Mouse (Mus musculus) common myeloid progenitor, adult 5-6 weeks (primary cell): ENCODE data around the gene Pkd1. TPM values are rescaled to one million over a fixed set of nuclear protein-coding genes. Genes with fewer than 3 reads are reported as not detected.
A peak's percentile ranks its signal among the peaks of the same experiment; 100 is the strongest.

Source experiments
- ATAC-seq: replicated peaks from 2 replicates; pipeline ENCODE4 v1.8.0; 2016; ENCODE audit warnings: low read depth, mild to moderate bottlenecking, moderate TSS enrichment, inconsistent platforms; ENCODE audit not compliant: poor library complexity, severe bottlenecking
- total RNA-seq: library from RNA; stranded (forward); fragments of 200-1000, 187-1606 nt; gene quantifications from 2 replicates; pipeline ENCODE4 v1.2.3, GENCODE M21; 2017

The Pkd1 gene
- total RNA-seq, 1 experiment from 2014 or later, result 37.4 TPM

DNA sequence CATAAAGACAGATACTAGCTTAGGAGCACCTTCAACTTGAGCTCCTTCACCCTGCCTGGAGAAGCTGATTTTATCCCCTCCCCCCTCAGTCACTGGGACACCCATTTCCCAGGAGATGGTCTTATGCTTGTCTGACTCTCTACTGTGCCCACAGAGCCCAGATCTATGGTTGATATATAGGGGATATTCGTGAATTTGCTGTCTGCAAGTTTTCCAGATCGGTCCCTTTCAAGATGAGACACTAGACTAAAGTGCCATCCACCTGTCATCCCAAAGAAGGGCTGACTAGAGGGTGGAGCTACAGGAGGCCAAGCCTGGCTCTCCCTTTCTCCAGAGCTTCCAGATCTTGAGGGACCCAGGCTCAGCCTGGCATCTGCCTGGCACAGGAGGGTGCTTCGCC, 18.6 kb upstream of the Pkd1 start:
- ATAC-seq, result no peak

DNA sequence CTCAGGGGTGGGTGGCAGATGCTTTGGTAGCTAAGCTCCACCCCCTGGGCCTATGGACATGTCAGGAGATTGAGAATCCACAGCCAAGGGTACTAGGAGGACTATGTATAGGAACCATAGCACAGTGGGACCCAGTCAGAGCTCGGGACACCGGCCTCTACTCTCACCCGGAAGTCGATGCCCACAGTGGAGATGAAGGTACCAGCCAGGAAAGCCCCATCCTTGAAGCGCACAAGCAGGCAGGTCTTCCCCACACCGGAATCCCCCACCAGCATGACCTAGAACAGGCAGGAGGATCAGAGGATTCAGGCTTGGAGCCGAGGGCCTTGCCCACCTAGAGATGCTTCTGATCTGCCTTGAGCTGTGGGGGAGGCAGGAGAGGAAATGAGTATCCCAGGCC, 17.6 kb upstream of the Pkd1 start:
- no peak for ATAC-seq

DNA sequence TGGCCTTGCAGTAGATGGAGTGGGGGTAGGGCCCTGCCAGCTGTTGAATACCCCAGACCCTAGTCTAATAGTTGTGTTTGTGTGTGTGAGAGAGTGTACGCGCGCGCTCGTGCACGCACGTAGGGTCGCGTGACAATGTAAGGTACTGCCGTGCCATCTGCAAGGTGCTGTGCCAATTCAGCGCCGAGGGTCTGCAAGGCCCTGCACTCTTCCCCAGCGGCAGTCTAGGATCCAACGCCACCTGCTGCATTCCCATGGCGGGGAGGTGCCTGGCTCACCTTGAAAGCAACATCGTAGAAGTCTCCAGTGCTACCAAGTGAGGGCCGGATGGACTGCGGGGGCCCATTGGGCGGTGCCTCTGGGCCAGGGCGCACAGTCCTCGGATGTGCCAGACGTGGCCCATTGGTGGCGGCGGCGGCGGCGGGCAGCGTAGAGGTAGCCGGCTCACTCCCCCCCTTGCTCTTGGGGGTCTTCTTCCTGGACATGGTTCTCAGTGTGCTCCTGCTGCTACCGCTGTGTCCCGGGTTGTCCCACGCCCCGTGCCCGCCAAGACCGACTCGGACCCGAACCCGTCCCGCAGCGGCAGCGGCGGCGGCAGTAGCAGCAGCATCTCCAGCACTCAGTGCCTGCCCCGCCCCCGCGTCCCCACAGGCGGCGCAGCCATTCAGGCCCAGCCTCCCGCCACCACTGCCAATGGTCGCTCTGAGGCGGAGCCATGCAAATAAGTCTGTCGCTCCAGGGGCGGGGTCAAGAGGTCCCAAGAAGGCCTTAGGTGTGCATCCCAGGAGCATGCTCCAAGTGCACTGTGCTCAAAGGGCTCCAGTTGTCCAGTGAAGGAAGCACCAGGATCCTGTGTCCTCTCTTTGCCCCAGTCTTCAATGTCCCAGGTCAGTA, 16.3 kb upstream of the Pkd1 start:
- peak; percentile 90 for ATAC-seq

DNA sequence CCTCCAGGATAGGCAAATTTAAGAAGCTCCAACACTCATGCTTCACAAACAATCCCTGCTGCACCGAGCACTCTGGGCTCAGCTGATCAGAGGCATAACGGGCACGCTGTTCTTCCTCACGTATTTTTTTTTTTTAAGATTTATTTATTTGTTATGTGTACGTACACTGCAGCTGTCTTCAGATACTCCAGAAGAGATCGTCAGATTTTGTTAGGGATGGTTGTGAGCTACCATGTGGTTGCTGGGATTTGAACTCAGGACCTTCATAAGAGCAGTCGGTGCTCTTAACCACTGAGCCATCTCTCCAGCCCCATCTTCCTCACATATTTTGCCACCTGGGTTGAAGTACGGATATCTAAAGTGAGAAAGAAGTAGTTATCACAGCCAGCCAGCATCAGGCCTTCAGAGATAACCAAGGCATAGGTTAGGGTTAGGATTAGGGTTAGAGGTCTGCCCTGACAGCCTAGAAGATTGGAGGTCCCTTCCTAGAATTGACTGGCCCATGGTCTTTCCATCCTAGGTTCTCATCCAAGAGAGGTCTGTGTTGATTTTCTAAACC, 15.4 kb upstream of the Pkd1 start, which contains the start of gene Rab26:
Rab26 (minus strand) TSS at position 51 of the 559 bp plus-strand sequence.
- no peak for ATAC-seq

DNA sequence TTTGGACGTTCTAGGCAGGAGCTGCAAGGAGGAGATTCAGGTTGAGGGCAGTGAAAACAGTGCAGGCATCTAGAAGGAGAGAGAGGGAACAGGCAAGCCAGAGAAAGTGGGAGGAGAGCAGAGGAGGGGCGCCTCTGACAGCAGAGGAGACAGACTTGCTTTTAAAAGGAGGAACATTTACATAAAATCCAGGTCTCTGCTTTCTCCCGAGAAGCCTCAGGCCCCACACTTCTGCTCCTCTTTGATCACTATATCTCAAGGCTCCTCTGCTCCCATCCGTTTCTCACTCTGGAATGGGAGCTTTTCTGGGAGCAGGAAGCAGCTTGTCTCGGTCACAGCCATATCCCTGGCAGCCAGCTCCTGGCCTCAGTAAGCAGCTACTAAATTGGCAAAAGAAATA, 14.3 kb upstream of the Pkd1 start:
- no peak for ATAC-seq

DNA sequence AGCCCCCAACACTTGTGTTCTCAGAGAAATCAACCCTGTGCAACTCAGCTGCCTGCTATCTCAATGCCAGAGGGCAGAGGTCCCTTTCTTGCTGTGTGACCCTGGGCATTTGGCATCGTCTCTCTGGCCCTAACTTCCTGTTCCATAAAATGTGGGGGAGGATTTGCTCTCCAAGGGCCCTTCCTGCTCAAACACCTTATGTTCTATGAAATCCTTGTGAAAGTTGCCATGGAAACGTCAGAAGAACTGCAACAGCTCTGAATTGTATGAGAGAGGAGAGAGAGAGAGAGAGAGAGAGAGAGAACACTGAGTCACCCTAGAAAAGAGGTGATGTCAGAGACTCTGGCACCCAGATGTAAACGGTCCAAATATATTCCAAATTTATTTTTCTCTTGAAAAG, 12.1 kb upstream of the Pkd1 start:
- no peak for ATAC-seq

DNA sequence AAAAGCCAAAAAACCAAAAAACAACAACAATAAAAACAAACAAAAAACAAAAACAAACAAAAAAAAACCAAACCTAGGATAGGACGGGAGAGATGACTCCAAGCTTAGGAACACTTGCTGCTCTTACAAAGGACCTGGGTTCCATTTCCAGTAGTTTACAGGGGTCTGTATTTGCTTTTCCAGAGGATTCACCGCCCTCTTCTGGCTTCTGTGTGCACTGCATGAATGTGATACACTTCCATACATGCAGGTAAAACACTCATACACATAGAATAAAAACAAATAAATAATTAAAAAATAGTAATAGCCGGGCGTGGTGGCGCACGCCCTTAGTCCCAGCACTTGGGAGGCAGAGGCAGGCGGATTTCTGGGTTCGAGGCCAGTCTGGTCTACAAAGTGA, 10.7 kb upstream of the Pkd1 start:
- no peak for ATAC-seq

DNA sequence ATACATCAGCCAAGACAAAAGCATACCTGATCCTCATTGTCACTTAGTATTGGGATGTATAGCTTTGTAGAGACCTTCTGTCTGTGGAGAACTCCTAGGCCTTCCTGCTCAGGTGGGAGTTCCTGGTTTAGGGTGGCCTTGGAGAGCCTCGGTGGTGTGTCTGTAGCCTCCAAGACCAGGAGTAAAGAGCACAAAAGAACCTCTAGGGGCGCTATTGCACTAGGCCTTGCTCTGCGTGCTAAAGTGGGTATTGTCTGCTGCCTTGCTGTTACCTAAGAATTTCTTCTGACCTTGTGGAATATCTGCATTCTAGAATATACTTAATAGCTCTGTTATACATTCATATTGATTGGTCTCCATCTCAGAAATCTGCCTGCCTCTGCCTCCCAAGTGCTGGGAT, 9.3 kb upstream of the Pkd1 start:
- ATAC-seq, result peak; percentile 92

DNA sequence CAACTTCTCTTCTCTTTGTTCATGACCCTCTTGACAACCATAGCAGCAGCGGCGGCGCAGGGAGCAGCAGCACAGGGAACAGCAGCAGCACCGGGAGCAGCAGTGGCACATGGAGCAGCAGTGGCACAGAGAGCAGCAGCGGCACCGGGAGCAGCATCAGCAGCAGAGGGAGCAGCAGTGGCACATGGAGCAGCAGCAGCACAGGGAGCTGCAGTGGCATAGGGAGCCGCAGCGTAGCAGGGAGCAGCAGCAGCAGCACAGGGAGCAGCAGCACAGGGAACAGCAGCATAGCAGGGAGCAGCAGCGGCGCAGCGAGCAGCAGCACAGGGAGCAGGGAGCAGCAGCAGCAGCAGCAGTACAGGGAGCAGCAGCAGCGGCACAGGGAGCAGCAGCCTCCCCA, 5.0 kb upstream of the Pkd1 start:
- no peak for ATAC-seq

DNA sequence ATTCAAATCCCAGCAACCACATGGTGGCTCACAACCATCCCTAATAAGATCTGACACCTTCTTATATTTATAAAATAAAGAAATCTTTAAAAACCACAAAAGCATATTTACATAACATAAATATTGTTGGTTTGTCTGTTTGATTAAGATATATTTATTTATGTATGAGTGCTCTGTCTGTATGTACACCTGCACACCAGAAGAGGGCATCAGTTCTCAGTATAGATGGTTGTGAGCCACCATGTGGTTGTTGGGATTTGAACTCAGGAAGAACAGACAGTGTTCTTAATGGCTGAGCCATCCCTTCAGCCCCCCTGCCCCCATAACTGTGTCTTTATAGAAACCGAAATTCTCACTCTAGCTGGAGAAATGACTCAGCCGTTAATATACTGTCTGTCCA, 4.4 kb upstream of the Pkd1 start:
- ATAC-seq, result no peak

DNA sequence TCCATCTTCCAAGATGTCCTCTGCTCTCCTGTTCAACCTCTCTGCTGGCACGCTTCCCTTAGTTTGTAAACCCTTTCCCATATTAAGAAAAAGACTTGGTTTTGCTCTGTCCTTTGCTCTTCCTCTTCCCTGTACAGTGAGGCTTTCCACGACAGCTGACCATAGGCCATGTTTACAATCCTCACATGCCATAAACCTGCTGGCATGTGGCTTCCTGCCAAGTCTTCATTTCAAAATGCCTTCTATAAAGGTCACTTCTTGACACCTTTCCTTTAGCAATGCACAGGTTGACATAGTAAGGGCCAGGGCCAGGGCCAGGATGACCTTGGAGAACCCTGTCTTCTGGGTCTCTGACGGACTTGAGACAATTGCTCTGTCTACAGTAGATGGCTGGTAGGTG, 3.4 kb upstream of the Pkd1 start:
- no peak for ATAC-seq

DNA sequence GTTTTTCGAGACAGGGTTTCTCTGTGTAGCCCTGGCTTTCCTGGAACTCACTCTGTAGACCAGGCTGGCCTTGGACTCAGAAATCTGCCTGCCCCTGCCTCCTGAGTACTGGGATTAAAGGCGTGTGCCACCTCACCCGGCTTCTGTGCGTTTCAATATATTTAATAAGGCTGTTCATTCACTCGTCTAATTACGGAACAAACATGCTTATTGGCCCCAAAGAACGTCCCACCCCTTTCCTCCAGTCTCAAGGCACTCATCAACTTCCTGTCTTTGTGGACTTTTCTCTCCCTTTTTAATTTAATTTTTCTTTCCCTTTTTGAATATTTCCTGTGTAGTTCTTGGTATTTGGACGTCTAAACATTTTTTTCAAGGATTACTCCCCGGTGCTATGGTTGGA, 1.2 kb upstream of the Pkd1 start:
- ATAC-seq, result peak; percentile 27; the same call in 1 of the 2 replicates

DNA sequence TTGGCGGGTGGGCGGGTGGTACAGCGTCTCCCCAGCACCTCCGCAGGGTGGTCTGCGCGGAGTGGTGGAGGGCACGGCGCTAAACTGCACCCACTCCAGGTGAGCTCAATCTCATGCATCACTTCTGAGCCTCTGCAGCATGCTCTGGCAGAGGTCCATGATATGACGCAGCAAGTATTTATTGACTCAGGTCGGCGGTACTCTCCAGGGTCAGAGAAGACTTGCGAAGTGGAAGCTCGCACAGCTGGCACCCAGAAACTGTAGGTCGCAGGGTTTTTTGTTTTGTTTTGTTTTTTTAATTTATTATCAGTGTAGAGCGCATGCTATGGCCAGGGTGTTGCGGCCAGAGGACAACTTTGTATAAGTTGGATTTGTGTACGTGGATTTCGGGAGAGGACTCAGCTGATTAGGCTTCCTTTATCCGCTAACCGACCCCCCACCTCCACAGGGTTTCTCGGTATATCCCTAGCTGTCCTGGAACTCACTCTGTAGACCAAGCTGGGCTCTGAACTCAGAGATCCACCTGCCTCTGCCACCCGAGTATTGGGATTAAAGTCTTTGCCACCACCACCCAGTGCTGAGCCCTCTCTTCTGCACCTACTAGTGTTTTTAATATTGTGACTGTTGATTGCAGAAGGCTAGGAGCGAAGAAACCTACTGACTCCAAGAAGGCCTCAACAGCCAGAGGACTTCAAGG, 565 bp upstream of the Pkd1 start:
- ATAC-seq, result peak; percentile 43; the same call in 1 of the 2 replicates

DNA sequence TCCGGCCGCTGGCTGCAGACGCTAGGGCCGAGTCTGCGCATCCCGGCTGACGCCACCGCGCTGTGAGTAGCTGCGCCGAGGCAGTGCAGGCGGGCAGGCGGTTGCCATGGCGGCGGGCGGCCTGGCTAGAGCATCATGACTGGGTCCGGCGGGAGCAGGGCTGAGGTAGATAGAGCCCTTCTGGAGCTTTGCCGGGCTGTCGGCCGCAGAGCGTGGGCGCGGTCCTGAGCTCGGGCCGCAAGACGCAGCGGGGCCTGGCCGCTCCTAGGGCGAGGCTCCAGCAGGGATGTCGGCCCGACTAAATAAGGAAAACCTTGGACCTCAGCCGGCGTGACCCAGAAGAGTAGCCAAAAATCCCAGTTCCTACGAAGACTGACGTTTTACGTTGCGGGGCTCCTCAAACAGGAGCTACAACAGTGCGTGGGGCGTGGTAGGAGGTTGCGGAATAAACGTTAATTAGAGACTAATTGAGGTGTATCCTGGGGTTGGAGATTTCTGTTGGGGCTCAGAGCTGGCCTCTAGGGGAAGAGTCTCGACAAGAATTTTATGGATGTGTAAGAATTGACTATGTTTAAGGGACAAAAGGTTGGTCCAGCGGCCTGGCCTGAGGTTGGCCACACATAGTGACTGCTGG, 899 bp downstream of the Pkd1 start:
- ATAC-seq, result peak; percentile 19; the same call in 1 of the 2 replicates

DNA sequence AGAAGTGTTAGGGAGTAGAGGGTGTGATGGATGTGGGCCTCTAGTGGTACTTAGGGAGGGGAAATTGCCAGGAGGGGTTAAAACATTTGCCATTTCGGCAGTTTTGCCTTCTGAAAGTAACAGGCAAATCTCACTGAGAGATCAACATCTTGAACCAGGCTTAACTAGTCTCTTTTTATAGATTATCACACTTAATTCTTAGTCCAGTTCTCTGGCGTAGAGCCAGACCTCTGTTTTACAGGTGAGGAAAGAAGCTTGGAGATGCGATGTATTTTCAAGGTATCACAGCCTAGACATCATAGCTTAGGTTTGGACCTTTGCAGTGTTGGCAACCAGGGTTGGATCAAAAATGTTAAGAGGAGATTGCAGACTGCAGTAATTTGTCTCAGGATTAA, 1.4 kb downstream of the Pkd1 start:
- ATAC-seq, result no peak

DNA sequence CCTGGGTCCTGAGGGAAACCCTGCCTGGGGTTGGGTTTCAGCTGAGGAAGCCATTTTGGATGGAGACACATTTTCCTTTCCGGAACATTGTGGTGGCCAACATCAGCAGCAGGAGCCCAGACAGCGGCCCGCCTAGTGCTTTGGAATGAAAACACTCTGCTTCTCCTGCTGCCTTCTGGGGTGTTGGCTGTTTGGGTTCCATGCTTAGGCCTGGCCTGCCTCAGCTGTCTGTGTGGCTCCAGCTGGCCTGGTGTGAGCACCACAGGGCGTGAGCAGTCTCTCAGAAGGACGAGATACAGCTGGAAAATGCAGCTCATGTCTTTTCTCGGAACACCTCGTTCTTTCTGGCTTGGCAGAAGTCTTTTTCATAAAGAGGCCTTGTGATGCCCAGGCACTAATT, 7.5 kb downstream of the Pkd1 start:
- ATAC-seq, result no peak

DNA sequence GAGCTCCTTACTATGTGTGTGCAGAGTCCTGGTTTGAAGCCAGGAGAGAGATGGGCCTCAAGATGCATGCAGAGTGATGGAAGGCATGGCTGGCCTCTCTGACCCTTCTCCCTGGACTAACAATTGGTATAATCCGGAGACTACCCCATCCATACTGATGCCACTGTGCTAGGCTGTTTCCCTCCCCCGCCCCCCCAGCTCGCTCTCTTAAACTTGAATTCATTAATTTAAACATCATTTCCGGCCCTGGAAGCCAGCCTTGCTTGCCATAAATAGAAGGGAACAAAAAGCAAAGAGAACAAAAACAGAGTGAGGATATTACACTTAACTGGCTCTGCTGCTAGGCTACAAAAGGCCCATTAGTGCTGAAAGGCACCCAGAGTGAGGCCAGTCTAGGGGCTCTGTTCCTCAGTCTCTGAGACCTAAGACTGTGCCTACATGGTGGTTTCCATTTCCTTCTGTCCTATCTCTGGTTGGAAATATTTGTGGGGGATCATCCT, 9.0 kb downstream of the Pkd1 start:
- ATAC-seq, result peak; percentile 53

DNA sequence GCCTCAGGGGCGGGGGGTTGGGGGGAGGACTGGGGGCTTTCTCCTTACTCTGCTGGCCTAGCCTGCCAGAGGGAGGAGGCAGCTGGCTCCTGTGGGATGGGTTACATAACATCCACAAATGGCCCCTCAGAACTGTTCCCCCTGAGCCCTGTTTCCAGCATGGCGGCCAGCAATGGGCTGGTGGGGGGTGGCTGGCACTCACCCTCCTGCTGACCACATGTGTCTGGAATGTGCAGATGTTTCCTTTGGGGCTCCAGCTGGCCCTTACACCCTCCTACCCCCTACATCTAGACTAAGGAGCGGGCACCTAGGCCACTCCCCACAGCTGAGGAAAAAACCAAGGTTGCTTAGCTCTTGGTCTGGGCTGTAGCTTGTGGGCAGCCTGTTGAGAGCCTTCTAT, 9.5 kb downstream of the Pkd1 start:
- peak; percentile 75 for ATAC-seq

DNA sequence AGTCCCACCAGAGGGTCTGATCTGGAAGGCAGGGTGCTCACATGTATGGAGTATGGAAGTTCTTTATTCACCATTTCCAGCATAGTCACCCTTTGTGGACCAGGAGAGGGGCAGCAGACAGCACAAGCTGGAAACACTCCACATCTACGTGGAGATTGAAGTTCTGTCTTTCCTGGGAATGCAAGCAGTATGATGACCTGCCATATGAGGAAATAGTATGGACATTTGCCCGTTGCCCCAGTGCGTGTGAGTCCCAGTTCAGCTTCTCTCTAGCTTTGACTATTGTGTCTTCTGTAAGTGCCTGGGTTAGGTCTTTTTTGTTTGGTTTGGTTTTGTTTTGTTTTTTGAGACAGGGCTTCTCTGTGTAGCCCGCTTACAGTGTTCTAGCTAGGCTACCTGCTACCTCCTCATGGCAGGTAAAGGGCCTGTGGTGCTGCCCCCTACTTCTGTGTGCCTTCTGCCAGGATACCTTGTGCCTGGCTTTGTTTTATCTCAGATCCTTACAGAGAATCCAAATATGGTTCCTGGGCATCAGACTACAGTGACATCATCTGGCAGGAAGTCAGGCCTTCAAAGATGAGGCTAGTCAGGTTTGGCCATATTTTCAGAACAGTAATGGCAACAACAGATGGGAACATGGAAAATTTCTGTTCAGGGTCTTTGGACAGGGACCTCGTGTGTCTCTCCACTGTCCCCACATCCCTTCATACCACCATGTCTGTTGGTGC, 10.8 kb downstream of the Pkd1 start:
- no peak for ATAC-seq

DNA sequence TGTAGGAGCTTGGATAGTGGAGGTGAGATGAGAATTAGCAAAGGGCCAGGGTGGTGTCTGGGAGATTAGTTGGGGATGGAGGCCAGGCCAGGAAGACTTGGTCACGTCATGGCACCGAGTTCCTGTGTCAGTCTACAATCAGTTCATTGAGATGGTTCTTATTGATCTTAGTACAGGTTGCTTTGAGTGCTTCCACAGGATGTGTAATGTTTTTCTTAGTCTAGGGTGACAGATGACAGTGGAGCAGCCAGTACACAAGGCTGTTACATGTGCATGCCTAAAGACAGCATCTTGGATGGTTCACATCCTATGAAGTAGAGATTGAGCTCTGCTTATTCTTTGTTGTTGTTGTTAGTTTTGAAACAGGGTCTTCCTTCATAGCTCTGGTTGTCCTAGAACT, 12.0 kb downstream of the Pkd1 start:
- ATAC-seq, result no peak
